Mouse (Mus musculus) heart, postnatal 0 days (tissue): Measurements from ENCODE around the gene Actn3. TPM values are rescaled to one million over a fixed set of nuclear protein-coding genes. Genes with fewer than 3 reads are reported as not detected.
"Not testable (repeated sequence)": the region's sequence is repeated elsewhere in the genome, so short reads cannot be mapped to it uniquely, and the experiment has no call there.

Experiments used
- ATAC-seq: fragments of 200-750 bp; cut with Nextera tagmentation; 2 replicates; pipeline ENCODE4 v1.8.0; 2017; ENCODE audit warnings: low read depth, moderate number of reproducible peaks, moderate library complexity; ENCODE audit not compliant: insufficient read depth
- DNase-seq: peaks from one replicate; pipeline ENCODE4 v3.0.0-alpha.2; 2016; ENCODE audit warnings: low spot score
- H3K27ac ChIP-seq: fragments of 300-500 bp; sonication (generic); 2 replicates; pipeline ENCODE4 v1.5.1; 2014; ENCODE audit warnings: low read depth, mild to moderate bottlenecking
- H3K27me3 ChIP-seq: fragments of 300-500 bp; sonication (generic); 2 replicates; pipeline ENCODE4 v1.6.1; 2014; ENCODE audit warnings: low read length, mixed read lengths; ENCODE audit not compliant: control insufficient read depth, insufficient read depth
- H3K36me3 ChIP-seq: fragments of 300-500 bp; sonication (generic); replicated peaks from 2 replicates; pipeline ENCODE4 v1.6.1; 2014; ENCODE audit warnings: low read length, mixed read lengths; ENCODE audit not compliant: control insufficient read depth, insufficient read depth
- H3K4me1 ChIP-seq: fragments of 300-500 bp; sonication (generic); 2 replicates; pipeline ENCODE4 v1.6.1; 2014; ENCODE audit warnings: antibody characterized with exemption; ENCODE audit not compliant: control insufficient read depth, insufficient read depth
- H3K4me2 ChIP-seq: fragments of 300-500 bp; sonication (generic); 2 replicates; pipeline ENCODE4 v1.6.1; 2014; ENCODE audit warnings: low read depth, mild to moderate bottlenecking, low read length, moderate library complexity
- H3K4me3 ChIP-seq: fragments of 300-500 bp; sonication (generic); 2 replicates; pipeline ENCODE4 v1.5.1; 2014; ENCODE audit warnings: low read depth, low read length
- H3K9ac ChIP-seq: fragments of 300-500 bp; sonication (generic); replicated peaks from 2 replicates; pipeline ENCODE4 v1.6.1; 2014; ENCODE audit warnings: low read depth, low read length, mixed read lengths
- H3K9me3 ChIP-seq: fragments of 300-500 bp; sonication (generic); replicated peaks from 2 replicates; pipeline ENCODE4 v1.6.1; 2016; ENCODE audit warnings: low read length; ENCODE audit not compliant: control insufficient read depth
- CTCF ChIP-seq: IDR thresholded peaks from 2 replicates; pipeline ENCODE4 v1.5.1; 2016; ENCODE audit warnings: antibody characterized with exemption, control low read depth, low read depth
- EP300 ChIP-seq: IDR thresholded peaks from 2 replicates; pipeline ENCODE4 v1.6.1; 2016; ENCODE audit warnings: antibody characterized with exemption, low read depth
- WGBS: fragments of 180-500 bp; shearing (Covaris S2); extraction: QIAGEN DNeasy Blood & Tissue Kit; methylation state at CpG from one replicate; pipeline ENCODE4 v1.1.7; 2014; 5-methylcytosine and 5-hydroxymethylcytosine counted together
- polyA plus RNA-seq: library from polyadenylated mRNA; unstranded; fragments of >200 nt; fragmentation: Nextera tagmentation; extraction: Ambion mirVana; gene quantifications from 2 replicates; pipeline ENCODE4 v1.2.1, GENCODE M21; 2015
- total RNA-seq: library from RNA; depleted of rRNA; stranded (reverse); fragments of >200 nt; gene quantifications from 2 replicates; pipeline ENCODE4 v1.2.3, GENCODE M21; 2014; ENCODE audit warnings: low replicate concordance

Actn3 gene
- total and polyA plus RNA-seq, 2 experiments from 2014 or later, result 0.72 to 0.95 TPM

GRCm38 (mm10) chr19:4878405-4879323 is 955 bp upstream of the Actn3 start, which contains the start of gene Zdhhc24:
Gene Zdhhc24 (plus strand): TSS chr19:4878668.
- H3K4me3 ChIP-seq, result peak within 1 kb of the TSS; percentile 89
- DNase-seq, result peak; percentile 91
- H3K4me1 ChIP-seq, result peaks cover 8% of the 10 kb centered on the region; the same call in 1 of the 2 replicates
- under 1% methylated on average over 52 of the region's 52 CpGs for WGBS
- ATAC-seq, result peak; percentile 99
- no peak for TF ChIP-seq CTCF
- no peak for TF ChIP-seq EP300
- H3K4me2 ChIP-seq, result peak within 1 kb of the TSS; percentile 90
- peak within 1 kb of the TSS; percentile 85 for H3K9ac ChIP-seq
- H3K9me3 ChIP-seq, result no peaks in the 10 kb centered on the region
- 0 out of 2 replicates have a peak within 1 kb of the TSS, but pooled peaks have one; percentile 47 for H3K27ac ChIP-seq
- 0 out of 2 replicates have a peak, but pooled peaks cover 7% of the 10 kb centered on the region for H3K36me3 ChIP-seq
- 0 out of 2 replicates have a peak, but pooled peaks cover 4% of the 10 kb centered on the region for H3K27me3 ChIP-seq

DNA sequence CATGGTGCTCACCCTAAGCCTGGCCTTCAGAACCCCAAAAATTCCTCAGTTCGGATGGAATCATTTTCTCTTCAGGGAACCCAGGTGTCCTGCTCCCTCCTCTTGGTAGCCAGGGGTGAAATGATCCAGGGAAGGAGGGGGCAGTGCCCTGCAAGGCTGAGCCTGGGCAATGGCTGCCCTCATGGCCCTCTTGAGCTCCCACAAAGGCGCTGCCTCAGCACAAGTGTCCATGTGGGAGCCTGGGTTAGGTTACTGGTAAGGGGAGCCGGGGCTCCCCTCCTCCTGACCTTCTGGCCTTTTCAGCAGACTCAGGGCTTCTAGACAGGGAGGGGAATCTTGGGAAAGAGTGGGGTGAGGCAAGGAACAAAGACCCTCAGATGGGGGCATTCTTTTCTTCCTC is 954 bp downstream of the Actn3 start:
- WGBS, result 61% methylated on average over 3 of the region's 3 CpGs
- peaks cover 8% of the 10 kb centered on the region; the same call in 1 of the 2 replicates for H3K4me1 ChIP-seq

GRCm38 (mm10) chr19:4876241-4876640 is 1.5 kb downstream of the Actn3 start:
- Histone ChIP-seq H3K9me3 (no peaks in the 10 kb centered on the region), H3K9ac (no peak overlapping the region), H3K4me3 (no peak overlapping the region), H3K27me3 (0 out of 2 replicates have a peak, but pooled peaks cover 4% of the 10 kb centered on the region), H3K36me3 (no peaks in the 10 kb centered on the region), H3K27ac (no peak overlapping the region), H3K4me1 (peaks cover 8% of the 10 kb centered on the region; the same call in 1 of the 2 replicates), H3K4me2 (no peak overlapping the region)
- WGBS, result 77% methylated on average over 3 of the region's 4 CpGs
- no peak for TF ChIP-seq CTCF
- no peak for TF ChIP-seq EP300
- no peak for ATAC-seq
- no peak for DNase-seq

More for the DNA sequence above, 954 bp downstream of the Actn3 start:
- DNase-seq, result no peak
- Histone ChIP-seq H3K4me3 (no peak overlapping the region), H3K36me3 (no peaks in the 10 kb centered on the region), H3K4me2 (no peak overlapping the region), H3K27me3 (0 out of 2 replicates have a peak, but pooled peaks cover 4% of the 10 kb centered on the region), H3K9ac (no peak overlapping the region), H3K27ac (no peak overlapping the region), H3K9me3 (no peaks in the 10 kb centered on the region)
- no peak for ATAC-seq
- TF ChIP-seq EP300 (no peak), CTCF (no peak)

GRCm38 (mm10) chr19:4874613-4875012 is 3.1 kb downstream of the Actn3 start:
- H3K9me3 ChIP-seq, H3K27ac ChIP-seq, H3K4me1 ChIP-seq, DNase-seq, ATAC-seq, H3K9ac ChIP-seq, H3K36me3 ChIP-seq, H3K4me3 ChIP-seq, H3K4me2 ChIP-seq, H3K27me3 ChIP-seq: not testable (repeated sequence)
- WGBS, result 67% methylated on average over 1 of the region's 1 CpGs

DNA sequence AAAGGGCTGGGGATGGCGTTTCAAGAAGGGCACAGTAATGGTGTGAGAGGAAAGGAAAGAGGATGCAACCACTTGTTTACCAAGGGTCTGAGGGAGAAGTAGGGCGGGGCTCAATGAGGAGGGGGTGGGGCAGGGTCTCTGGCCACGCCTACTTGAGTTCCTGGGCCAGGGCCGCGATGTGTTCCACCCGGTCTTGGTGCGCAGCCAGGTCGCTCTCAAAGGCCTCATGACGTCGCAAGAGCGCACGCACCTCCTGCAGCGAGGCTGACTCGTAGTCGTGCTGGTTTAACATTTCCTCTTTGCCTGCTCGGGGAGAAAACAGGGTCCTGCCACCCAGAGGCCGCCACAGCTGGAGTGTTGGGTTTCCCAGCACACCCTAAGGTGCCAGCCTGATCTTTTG is 12.6 kb downstream of the Actn3 start:
- H3K36me3 ChIP-seq, result peaks cover 4% of the 10 kb centered on the region; the same call in 1 of the 2 replicates
- no peak overlapping the region for H3K27ac ChIP-seq
- peak overlapping the region; percentile 22 for H3K4me2 ChIP-seq
- no peak overlapping the region for H3K9ac ChIP-seq
- H3K9me3 ChIP-seq, result no peaks in the 10 kb centered on the region
- H3K4me3 ChIP-seq, result no peak overlapping the region
- H3K27me3 ChIP-seq, result 0 out of 2 replicates have a peak, but pooled peaks cover 3% of the 10 kb centered on the region
- H3K4me1 ChIP-seq, result 0 out of 2 replicates have a peak, but pooled peaks cover 4% of the 10 kb centered on the region
- DNase-seq (peak; percentile 41), ATAC-seq (peak; percentile 49; the same call in 1 of the 2 replicates)
- TF ChIP-seq EP300 (no peak), CTCF (no peak)
- 3% methylated on average over 17 of the region's 17 CpGs for WGBS
